Mouse (Mus musculus): ENCODE results near the gene Fzd7. TPM values are rescaled to one million over a fixed set of nuclear protein-coding genes. Genes with fewer than 3 reads are reported as not detected.
A peak's percentile ranks its signal among the peaks of the same experiment; 100 is the strongest.

The Fzd7 gene
- polyA plus RNA-seq, 1 experiment from 2014 or later = 15.4 TPM

DNA sequence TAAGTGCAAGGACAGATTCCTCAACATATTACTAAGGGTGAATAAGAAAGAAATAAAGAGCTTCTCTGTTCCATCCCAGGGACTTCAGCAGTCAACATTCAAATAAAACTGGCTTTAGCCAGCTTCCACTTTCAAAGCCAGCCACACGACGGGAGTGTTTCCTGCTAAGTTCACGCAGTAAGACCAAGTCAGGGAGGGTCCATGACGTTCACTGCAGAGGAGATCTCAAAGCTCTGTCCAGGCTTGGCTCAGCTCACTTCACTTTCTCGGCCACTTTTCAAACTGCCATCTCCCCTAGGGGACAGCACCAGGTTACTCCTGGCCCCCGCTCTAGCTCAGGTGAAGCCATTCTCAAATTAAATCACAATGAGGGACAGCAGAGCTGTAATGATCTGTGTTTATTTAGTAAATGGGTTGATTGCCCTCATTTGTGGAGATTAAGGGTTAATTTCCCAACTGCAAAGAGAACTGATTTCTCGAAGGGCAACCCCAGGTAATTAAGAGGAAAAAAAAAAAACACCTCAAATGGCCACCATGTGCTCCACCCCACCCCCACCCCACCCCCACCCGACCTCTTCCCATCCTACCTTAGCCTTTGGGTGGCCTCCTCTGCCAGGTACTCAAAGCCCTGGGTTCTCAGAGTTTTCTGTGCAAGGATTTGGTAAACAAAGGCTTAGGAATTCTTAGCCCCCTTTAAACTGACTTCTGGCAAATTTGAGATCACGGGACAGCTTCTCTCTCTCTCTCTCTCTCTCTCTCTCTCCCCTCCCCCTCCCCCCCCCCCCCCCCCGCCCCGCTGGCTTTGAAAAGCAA lies 9.7 kb upstream of the Fzd7 start:
- Histone ChIP-seq H3K4me3 (no peak overlapping the region), H3K9ac (no peak overlapping the region), H3K4me1 (peaks cover 37% of the 10 kb centered on the region), H3K9me3 (no peaks in the 10 kb centered on the region), H3K27ac (peak overlapping the region; percentile 63), H3K27me3 (no peaks in the 10 kb centered on the region), H3K36me3 (no peaks in the 10 kb centered on the region), H3K4me2 (peak overlapping the region; percentile 25; the same call in 1 of the 2 replicates)
- 15% methylated on average over 9 of the region's 11 CpGs for WGBS
- ATAC-seq (ENCODE audit: borderline replicate concordance, extremely low read depth, low FRiP score, low TSS enrichment) = no peak

DNA sequence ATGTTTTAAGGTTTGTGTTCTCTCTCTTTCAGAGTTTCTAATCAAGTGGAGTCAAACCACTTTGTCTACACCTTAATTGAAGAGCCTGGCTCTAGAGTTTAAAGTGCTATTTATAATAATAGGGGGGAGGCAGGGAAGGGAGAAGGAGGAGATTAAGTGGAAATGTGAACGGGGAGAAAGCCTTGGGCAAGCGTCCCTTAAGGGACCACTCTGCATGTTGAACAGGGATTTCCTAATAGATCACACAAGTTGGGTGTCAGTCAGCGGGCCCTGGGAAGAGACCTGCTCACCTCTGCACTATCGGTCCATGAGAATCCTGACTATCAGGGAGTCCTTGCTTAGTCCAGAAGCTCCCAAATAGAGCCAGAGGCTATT lies 9.1 kb upstream of the Fzd7 start:
- Histone ChIP-seq H3K4me3 (no peak overlapping the region), H3K36me3 (no peaks in the 10 kb centered on the region), H3K27me3 (no peaks in the 10 kb centered on the region), H3K4me2 (peak overlapping the region; percentile 4; the same call in 1 of the 2 replicates), H3K27ac (peak overlapping the region; percentile 63), H3K4me1 (peaks cover 37% of the 10 kb centered on the region), H3K9ac (no peak overlapping the region), H3K9me3 (no peaks in the 10 kb centered on the region)
- ATAC-seq (ENCODE audit: borderline replicate concordance, extremely low read depth, low FRiP score, low TSS enrichment) = no peak
- 19% methylated on average over 4 of the region's 4 CpGs for WGBS

DNA sequence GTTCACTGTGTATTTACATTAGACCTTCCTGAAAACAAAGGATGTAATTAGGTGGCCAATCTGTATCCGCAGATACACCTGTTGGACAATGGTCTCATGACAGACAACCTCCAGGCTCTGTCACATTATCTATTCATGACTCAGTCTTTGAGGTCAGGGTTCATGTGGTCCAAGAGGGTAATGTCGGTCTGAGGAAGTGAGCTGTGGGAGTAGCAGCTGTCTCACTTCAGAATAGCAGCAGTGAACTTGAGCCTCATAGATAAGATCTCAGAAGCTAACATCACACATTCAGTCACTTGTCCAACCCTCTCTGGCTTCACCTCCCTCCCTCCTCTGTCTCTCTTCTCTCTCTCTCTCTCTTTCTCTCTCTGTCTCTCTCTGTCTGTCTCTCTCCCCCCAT lies 6.6 kb upstream of the Fzd7 start:
- H3K36me3 ChIP-seq = no peaks in the 10 kb centered on the region
- H3K27me3 ChIP-seq = no peaks in the 10 kb centered on the region
- H3K4me3 ChIP-seq = no peak overlapping the region
- WGBS = 20% methylated on average over 2 of the region's 2 CpGs
- no peak overlapping the region for H3K27ac ChIP-seq
- H3K9me3 ChIP-seq = no peaks in the 10 kb centered on the region
- no peak overlapping the region for H3K9ac ChIP-seq
- peaks cover 42% of the 10 kb centered on the region for H3K4me1 ChIP-seq
- no peak overlapping the region for H3K4me2 ChIP-seq
- ATAC-seq (ENCODE audit: borderline replicate concordance, extremely low read depth, low FRiP score, low TSS enrichment) = no peak

- H3K9me3 ChIP-seq = no peaks in the 10 kb centered on the region
- no peak for ATAC-seq (ENCODE audit: borderline replicate concordance, extremely low read depth, low FRiP score, low TSS enrichment)
- no peaks in the 10 kb centered on the region for H3K27me3 ChIP-seq
- H3K36me3 ChIP-seq = no peaks in the 10 kb centered on the region
- no peak overlapping the region for H3K27ac ChIP-seq
- no peak overlapping the region for H3K4me3 ChIP-seq
- peaks cover 28% of the 10 kb centered on the region for H3K4me1 ChIP-seq
- no peak overlapping the region for H3K9ac ChIP-seq
- WGBS = 45% methylated on average over 3 of the region's 3 CpGs
- no peak overlapping the region for H3K4me2 ChIP-seq
These were observed 3.3 kb upstream of the Fzd7 start for GRCm38 (mm10) chr1:59478911-59479310.

DNA sequence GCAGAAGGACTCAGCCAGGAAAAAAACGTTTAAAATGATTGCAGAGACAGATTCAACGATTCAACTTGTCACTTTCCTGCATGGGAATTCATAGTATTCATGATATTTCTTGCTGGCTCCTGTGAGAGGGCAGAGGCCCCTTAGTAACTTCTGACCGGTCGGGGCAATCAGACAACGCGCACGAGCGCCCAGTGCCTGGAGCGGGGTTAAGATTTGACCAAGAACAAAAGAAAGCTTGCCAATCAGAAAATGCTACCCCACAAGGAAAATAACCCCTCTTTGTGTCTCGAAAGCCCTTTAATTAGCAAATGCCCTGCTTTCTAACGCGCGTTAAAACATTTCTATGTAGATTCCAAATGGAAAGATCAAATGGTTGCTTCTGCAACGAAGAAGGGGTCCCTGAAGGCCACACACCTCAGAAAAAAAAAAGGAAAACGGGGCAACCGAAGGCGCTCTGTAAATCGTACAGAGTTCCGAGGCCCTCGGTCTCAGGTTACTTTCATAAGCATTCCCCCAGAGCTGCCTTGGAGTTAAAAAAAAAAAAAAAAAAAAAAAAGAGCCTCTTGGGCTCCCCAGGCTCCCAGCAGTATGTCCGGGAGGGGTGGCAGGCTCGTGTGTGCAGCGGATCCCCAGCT lies 1.3 kb upstream of the Fzd7 start:
- Histone ChIP-seq H3K9me3 (no peaks in the 10 kb centered on the region), H3K9ac (peak overlapping the region; percentile 30), H3K4me1 (peaks cover 27% of the 10 kb centered on the region), H3K4me2 (peak overlapping the region; percentile 84), H3K4me3 (peak overlapping the region; percentile 84), H3K27me3 (no peaks in the 10 kb centered on the region), H3K27ac (peak overlapping the region; percentile 99), H3K36me3 (peaks cover 4% of the 10 kb centered on the region; the same call in 1 of the 2 replicates)
- no peak for ATAC-seq (ENCODE audit: borderline replicate concordance, extremely low read depth, low FRiP score, low TSS enrichment)
- 3% methylated on average over 23 of the region's 23 CpGs for WGBS

DNA sequence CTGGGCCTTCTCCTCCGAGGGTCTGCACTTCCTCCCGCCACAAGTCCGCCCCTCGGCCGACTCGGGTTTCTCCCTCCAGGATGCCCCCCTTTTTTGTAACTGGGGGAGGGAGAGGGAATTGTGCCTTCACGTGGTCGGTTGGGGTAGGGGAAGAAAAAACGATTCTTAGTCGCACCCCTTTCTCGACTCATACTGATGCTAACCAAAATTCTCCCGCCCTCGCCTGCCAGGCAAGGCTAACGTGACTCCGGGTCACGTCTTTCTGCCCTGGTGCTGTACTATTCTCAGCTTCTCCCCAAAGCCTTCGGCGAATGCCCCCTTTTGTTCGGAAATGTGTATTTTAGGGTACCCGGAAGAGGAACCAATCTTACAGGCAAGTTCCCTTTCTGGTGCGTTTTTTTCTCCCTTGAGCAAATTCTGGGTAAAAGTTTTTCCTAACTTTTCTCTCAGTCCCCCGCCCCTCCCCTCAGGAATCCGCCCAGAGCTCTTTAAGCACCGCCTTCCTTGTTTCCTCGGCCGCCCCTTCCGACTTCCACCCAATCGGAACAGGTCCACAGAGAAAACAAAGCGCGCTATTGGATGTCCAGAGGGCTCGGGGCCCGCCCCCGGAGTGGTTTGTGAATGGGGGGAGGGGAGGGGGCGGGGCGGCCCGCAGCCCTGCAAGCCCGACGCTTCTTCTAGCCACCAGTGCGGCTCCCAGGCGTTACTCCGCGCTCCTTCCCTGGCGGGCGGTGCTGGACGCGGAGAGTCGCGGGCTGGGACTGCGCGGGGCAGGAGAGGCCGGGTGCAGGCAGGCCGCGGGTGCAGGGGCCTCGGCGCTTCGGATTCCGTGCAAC lies 550 bp upstream of the Fzd7 start:
- WGBS = under 1% methylated on average over 57 of the region's 57 CpGs
- no peaks in the 10 kb centered on the region for H3K9me3 ChIP-seq
- peak overlapping the region; percentile 84 for H3K4me3 ChIP-seq
- peak overlapping the region; percentile 99 for H3K27ac ChIP-seq
- no peaks in the 10 kb centered on the region for H3K27me3 ChIP-seq
- peak overlapping the region; percentile 84 for H3K4me2 ChIP-seq
- peak overlapping the region; percentile 91 for H3K9ac ChIP-seq
- peaks cover 34% of the 10 kb centered on the region for H3K4me1 ChIP-seq
- peaks cover 4% of the 10 kb centered on the region; the same call in 1 of the 2 replicates for H3K36me3 ChIP-seq
- peak; percentile 94 for ATAC-seq (ENCODE audit: borderline replicate concordance, extremely low read depth, low FRiP score, low TSS enrichment)

- peaks cover 45% of the 10 kb centered on the region for H3K4me1 ChIP-seq
- peak overlapping the region; percentile 99 for H3K27ac ChIP-seq
- peak overlapping the region; percentile 84 for H3K4me3 ChIP-seq
- under 1% methylated on average over 88 of the region's 88 CpGs for WGBS
- no peaks in the 10 kb centered on the region for H3K9me3 ChIP-seq
- no peaks in the 10 kb centered on the region for H3K27me3 ChIP-seq
- H3K4me2 ChIP-seq = peak overlapping the region; percentile 84
- peaks cover 4% of the 10 kb centered on the region; the same call in 1 of the 2 replicates for H3K36me3 ChIP-seq
- ATAC-seq (ENCODE audit: borderline replicate concordance, extremely low read depth, low FRiP score, low TSS enrichment) = peak; percentile 1; the same call in 1 of the 2 replicates
- H3K9ac ChIP-seq = peak overlapping the region; percentile 91
These were observed 684 bp downstream of the Fzd7 start for GRCm38 (mm10) chr1:59482696-59483520.

- H3K36me3 ChIP-seq = peaks cover 4% of the 10 kb centered on the region; the same call in 1 of the 2 replicates
- H3K4me1 ChIP-seq = peaks cover 53% of the 10 kb centered on the region
- H3K4me2 ChIP-seq = peak overlapping the region; percentile 84
- peak; percentile 40 for ATAC-seq (ENCODE audit: borderline replicate concordance, extremely low read depth, low FRiP score, low TSS enrichment)
- no peaks in the 10 kb centered on the region for H3K9me3 ChIP-seq
- peak overlapping the region; percentile 84 for H3K4me3 ChIP-seq
- no peaks in the 10 kb centered on the region for H3K27me3 ChIP-seq
- peak overlapping the region; percentile 99 for H3K27ac ChIP-seq
- WGBS = 1% methylated on average over 46 of the region's 46 CpGs
- H3K9ac ChIP-seq = peak overlapping the region; percentile 91
These were observed 1.5 kb downstream of the Fzd7 start for GRCm38 (mm10) chr1:59483521-59484245.

GRCm38 (mm10) chr1:59484314-59484713 lies 2.1 kb downstream of the Fzd7 start:
- H3K27ac ChIP-seq = peak overlapping the region; percentile 75

More at GRCm38 (mm10) chr1:59484314-59484713, 2.1 kb downstream of the Fzd7 start:
- ATAC-seq (ENCODE audit: borderline replicate concordance, extremely low read depth, low FRiP score, low TSS enrichment) = no peak
- H3K9me3 ChIP-seq = no peaks in the 10 kb centered on the region
- H3K27me3 ChIP-seq = no peaks in the 10 kb centered on the region
- peaks cover 4% of the 10 kb centered on the region; the same call in 1 of the 2 replicates for H3K36me3 ChIP-seq
- H3K4me3 ChIP-seq = peak overlapping the region; percentile 84
- 7% methylated on average over 21 of the region's 21 CpGs for WGBS
- H3K4me1 ChIP-seq = peaks cover 56% of the 10 kb centered on the region
- peak overlapping the region; percentile 84 for H3K4me2 ChIP-seq
- H3K9ac ChIP-seq = peak overlapping the region; percentile 91

Measured in lung, embryonic 15.5 days (tissue).